Mouse (Mus musculus) C2C12 (cell line): Measurements from ENCODE around the gene Tmem220.

Experiments
- CEBPB ChIP-seq: IDR thresholded peaks from one replicate; pipeline ENCODE4 v1.6.1; 2011; ENCODE audit warnings: low read depth, mild to moderate bottlenecking, control low read depth, moderate library complexity
- CTCF ChIP-seq: IDR thresholded peaks from one replicate; pipeline ENCODE4 v1.5.1; 2011; ENCODE audit not compliant: control insufficient read depth, insufficient read depth, insufficient read length

DNA sequence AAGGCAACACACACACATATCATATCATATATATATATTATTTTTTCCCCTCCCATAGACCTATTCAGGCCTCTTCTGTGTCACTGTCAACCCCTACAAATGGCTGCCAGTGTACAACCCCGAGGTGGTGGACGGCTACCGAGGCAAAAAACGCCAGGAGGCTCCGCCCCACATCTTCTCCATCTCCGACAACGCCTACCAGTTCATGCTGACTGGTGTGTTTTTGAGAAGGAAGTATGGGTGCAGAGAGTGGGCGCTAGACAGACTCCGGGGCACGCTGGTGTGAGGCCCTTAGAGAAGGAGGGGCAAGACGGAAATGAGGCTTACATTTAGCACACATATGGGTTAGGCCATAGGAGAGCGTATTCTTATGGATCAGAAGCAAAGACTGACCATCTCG, 57.8 kb downstream of the Tmem220 start:
- TF ChIP-seq CTCF (no peak), CEBPB (no peak)
